Mouse (Mus musculus) heart, adult 18-20 months (tissue): ENCODE measurements around the gene Rft1. TPM values are rescaled to one million over a fixed set of nuclear protein-coding genes. Genes with fewer than 3 reads are reported as not detected.

Experiments used
- DNase-seq, 2 experiments: peaks; one replicate each; pipeline ENCODE4 v3.0.0; 2021 to 2022; ENCODE audit warnings: mixed read lengths in 1 of 2
- total RNA-seq, 2 experiments: library from RNA; stranded (reverse); gene quantifications; 2 replicates each; pipeline ENCODE4 v1.2.3; 2021

The Rft1 gene
- total RNA-seq, 2 experiments from 2014 or later = 7.7 to 7.9 TPM

DNA sequence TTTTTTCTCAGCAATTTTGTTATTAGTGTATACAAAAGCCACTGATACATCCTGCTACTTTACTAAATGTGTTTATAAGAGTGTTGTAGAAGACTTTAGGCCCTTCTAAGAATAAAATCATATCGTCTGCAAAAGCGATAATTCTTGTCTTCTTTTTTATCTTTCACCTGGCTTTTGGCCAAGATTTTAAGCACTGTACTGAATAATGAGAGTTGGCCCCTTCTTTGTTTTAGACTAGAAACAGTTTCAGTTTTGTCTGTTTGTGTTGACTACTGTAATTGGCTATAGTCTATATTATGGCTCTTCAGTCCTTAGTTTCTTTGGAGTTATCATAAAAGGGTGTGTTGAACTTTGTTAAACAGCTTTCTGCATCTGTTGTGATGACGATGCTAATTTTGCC, 77.7 kb downstream of the Rft1 start:
- DNase-seq = no peak

DNA sequence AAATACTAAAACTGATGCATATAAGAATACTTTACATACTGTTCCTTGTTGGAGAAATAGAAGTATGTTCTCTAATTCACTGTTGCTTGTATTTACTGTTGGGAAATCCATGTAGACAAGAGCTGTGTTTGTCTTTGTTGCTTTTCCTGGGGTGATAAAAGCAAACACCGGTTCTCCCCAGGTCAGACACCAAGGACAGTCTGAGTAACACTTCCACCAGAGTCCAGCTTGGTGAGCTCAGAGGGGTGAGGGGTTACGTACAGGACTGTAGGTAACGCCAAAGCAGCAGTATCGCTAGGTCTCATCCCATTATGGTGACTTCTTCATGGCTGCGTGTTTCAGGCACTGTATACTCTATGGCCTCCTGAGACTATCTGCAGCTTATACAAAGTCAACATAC, 80.5 kb downstream of the Rft1 start:
- DNase-seq = no peak

DNA sequence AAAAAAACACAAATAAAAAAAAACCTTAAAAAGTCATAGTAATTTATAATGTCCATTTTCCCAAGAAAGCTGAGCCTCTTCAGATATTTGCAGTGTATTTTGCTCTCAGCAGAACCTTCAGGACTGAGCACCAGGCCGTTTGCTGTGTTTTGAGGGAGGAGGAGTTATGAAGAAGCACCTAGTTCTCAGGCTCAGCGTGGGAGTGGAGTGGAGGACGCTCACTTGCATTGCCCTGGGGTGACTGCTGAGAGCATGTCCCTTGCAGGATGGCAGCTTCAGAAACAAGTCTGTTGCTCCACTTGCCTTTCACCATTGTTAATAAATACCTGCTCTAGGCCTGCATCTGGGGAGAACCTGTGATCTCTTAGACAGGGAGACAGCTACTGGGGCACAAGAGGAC, 81.7 kb downstream of the Rft1 start:
- no peak for DNase-seq

DNA sequence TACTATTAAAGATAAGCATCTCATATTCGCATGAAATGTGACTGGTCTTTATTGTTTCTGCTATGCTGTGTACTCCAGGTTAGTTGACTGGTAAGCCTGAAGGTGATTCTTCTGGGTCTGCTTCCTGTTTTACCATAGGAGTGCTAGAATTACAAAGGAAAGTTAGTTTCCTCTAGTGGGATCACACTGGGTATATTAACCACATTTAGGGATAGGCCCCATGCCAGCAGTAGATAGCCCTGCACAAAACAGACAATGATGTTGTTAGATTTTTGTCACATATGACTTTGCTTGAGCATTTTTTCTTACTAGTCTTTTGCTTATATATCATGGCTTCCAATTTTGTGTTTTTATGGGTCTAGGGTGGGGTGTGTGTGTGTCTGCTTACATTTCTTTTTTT, 82.3 kb downstream of the Rft1 start:
- DNase-seq = no peak

Other genes starting within 250 kb of the Rft1 start
- gene Dcp1a, start 174.8 kb upstream of the Rft1 start, total RNA-seq = 10 to 100 TPM in 1 of 2 experiments, 1 to 10 TPM in 1; 8.9 to 11.6 TPM
- gene Cacna1d, start 162.9 kb upstream of the Rft1 start, total RNA-seq = 1 to 10 TPM; 1.7 to 2.0 TPM
- gene Tkt, start 106.0 kb upstream of the Rft1 start, total RNA-seq = 100 to 1,000 TPM in 1 of 2 experiments, 10 to 100 TPM in 1; 32.6 to 146 TPM
- 10 to 100 TPM; 11.2 to 13.0 TPM for gene Prkcd, start 28.1 kb upstream of the Rft1 start, total RNA-seq
- 10 to 100 TPM; 12.8 to 14.3 TPM for gene Sfmbt1, start 60.5 kb downstream of the Rft1 start, total RNA-seq
- gene Tmem110, start 171.2 kb downstream of the Rft1 start, total RNA-seq = 1 to 10 TPM; 6.0 to 8.5 TPM
- 10 to 100 TPM; 12.5 to 14.4 TPM for gene Mustn1, start 224.8 kb downstream of the Rft1 start, total RNA-seq
- gene Itih4, start 232.1 kb downstream of the Rft1 start, total RNA-seq = 1 to 10 TPM; 3.1 to 7.9 TPM